Mouse (Mus musculus) forebrain, embryonic 10.5 days (tissue): Measurements from ENCODE around the gene Olfr1496. TPM values are rescaled to one million over a fixed set of nuclear protein-coding genes. Genes with fewer than 3 reads are reported as not detected.
"Not testable (repeated sequence)": the region's sequence is repeated elsewhere in the genome, so short reads cannot be mapped to it uniquely, and the experiment has no call there.

Source experiments
- DNase-seq: peaks from one replicate; pipeline ENCODE4 v3.0.0-alpha.2; 2017; ENCODE audit warnings: low spot score; ENCODE audit errors: extremely low spot score
- H3K27ac ChIP-seq: fragments of 300-500 bp; sonication (generic); 2 replicates; pipeline ENCODE4 v1.5.1; 2016; ENCODE audit warnings: mild to moderate bottlenecking
- H3K27me3 ChIP-seq: fragments of 300-500 bp; sonication (generic); 2 replicates; pipeline ENCODE4 v1.6.1; 2016; ENCODE audit warnings: mild to moderate bottlenecking; ENCODE audit not compliant: poor library complexity, severe bottlenecking
- H3K36me3 ChIP-seq: fragments of 300-500 bp; sonication (generic); replicated peaks from 2 replicates; pipeline ENCODE4 v1.6.1; 2016; ENCODE audit warnings: mild to moderate bottlenecking, moderate library complexity
- H3K4me1 ChIP-seq: fragments of 300-500 bp; sonication (generic); 2 replicates; pipeline ENCODE4 v1.6.1; 2016
- H3K4me3 ChIP-seq: fragments of 300-500 bp; sonication (generic); 2 replicates; pipeline ENCODE4 v1.5.1; 2016; ENCODE audit warnings: mild to moderate bottlenecking, moderate library complexity
- H3K9me3 ChIP-seq: fragments of 300-500 bp; sonication (generic); 2 replicates; pipeline ENCODE4 v1.6.1; 2016; ENCODE audit warnings: mild to moderate bottlenecking, moderate library complexity
- WGBS: fragments of 180-500 bp; shearing (Covaris S2); methylation state at CpG from one replicate; pipeline ENCODE4 v1.1.7; 2016; 5-methylcytosine and 5-hydroxymethylcytosine counted together
- polyA plus RNA-seq: library from polyadenylated mRNA; unstranded; fragments of >200 nt; fragmentation: Nextera tagmentation; extraction: Ambion mirVana; gene quantifications from 2 replicates; pipeline ENCODE4 v1.2.1, GENCODE M21; 2016

Olfr1496 gene
- not detected in 2 replicates for polyA plus RNA-seq

DNA sequence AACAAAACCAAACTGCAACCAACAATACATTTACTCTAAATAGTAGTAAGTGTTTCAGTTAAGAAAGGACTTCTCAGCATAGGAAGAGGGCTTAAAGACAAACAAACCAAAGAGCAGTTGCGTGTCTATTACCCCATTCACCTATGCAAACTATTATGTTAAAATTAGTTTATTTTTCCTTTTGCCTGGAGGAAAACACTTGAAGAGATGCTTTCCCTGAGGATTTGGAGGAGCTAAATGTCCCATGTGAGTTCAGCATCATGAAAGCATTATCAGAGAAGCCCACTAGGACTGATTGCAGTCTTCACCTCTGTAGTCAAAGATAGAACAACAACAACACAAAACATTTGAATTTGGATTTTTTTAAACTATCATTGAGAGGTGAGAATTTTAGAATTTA is at the start of gene Olfr1496:
Olfr1496 (plus strand) TSS at position 301 of the 400 bp plus-strand sequence.
- H3K4me3 ChIP-seq: no peak within 1 kb of the TSS
- H3K27me3 ChIP-seq: no peaks in the 10 kb centered on the region
- H3K9me3 ChIP-seq: no peaks in the 10 kb centered on the region
- H3K27ac ChIP-seq: no peak within 1 kb of the TSS
- 92% methylated on average over 1 of the region's 1 CpGs for whole genome bisulfite sequencing
- H3K36me3 ChIP-seq: no peaks in the 10 kb centered on the region
- no peak for DNase-seq
- H3K4me1 ChIP-seq: no peaks in the 10 kb centered on the region

DNA sequence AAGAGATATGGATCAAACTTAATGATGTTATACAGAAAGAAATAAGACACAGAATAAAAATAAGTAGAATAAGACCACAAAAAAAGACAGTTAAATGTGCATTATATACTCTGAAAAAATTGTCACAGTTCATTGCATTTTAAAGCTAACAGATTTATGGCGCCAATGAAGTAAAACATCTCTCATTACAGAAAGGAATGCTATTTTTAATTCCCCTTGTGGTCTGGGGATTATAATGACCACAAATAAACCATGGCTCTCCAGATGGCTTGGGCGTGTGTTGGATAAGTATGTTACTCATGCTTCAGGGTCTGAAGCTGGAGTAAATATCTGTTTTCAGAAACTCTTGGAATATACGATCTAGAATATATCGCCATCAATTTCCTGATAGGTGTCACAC is 38.2 kb upstream of the Olfr1496 start, which contains the start of gene Olfr1494:
Olfr1494 (plus strand) TSS at position 301 of the 400 bp plus-strand sequence.
- no peak for DNase-seq
- peaks cover 10% of the 10 kb centered on the region; the same call in 1 of the 2 replicates for H3K9me3 ChIP-seq
- no peaks in the 10 kb centered on the region for H3K27me3 ChIP-seq
- 93% methylated on average over 4 of the region's 4 CpGs for WGBS
- H3K4me1 ChIP-seq: no peaks in the 10 kb centered on the region
- no peak within 1 kb of the TSS for H3K27ac ChIP-seq
- H3K36me3 ChIP-seq: no peaks in the 10 kb centered on the region
- H3K4me3 ChIP-seq: no peak within 1 kb of the TSS

DNA sequence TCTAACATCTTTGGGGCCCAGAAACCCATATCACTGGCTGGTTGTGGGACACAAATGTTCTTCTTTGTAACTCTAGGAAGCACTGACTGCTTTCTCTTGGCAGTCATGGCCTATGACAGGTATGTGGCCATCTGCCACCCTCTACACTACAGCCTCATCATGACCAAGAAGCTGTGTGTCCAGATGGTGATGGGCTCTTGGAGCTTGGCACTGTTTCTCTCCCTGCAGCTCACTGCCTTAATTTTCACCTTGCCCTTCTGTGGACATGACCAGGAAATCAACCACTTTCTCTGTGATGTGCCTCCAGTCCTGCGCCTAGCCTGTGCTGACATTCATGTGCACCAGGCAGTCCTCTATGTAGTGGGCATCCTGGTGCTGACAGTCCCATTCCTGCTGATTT is 28.3 kb upstream of the Olfr1496 start:
- no peaks in the 10 kb centered on the region for H3K4me1 ChIP-seq
- no peak overlapping the region for H3K27ac ChIP-seq
- no peak for DNase-seq
- H3K36me3 ChIP-seq: no peaks in the 10 kb centered on the region
- no peak overlapping the region for H3K4me3 ChIP-seq
- H3K9me3 ChIP-seq: peaks cover 5% of the 10 kb centered on the region; the same call in 1 of the 2 replicates
- no peaks in the 10 kb centered on the region for H3K27me3 ChIP-seq
- WGBS: 97% methylated on average over 1 of the region's 1 CpGs

DNA sequence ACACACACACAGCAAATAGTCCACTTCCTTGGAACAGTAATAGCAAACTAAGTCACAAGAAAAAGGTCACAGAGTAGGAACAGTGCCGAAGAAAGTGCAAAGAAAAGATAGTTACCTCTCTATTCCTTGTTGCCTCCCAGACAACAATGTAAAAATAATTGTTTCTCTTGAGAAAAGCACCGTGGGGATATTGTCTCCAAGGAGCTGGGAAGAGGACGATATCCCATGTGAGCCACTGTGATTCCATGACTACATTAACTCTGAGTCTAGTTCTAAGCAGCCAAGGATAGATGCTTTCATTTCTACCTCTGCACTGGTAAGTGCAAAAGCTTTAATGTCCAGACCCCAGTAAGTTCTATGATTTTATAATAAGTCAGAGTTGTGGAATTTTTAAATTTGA is 13.4 kb upstream of the Olfr1496 start, which contains the start of gene Olfr1495:
Olfr1495 (plus strand) TSS at position 301 of the 400 bp plus-strand sequence.
- H3K36me3 ChIP-seq: no peaks in the 10 kb centered on the region
- no peak within 1 kb of the TSS for H3K4me3 ChIP-seq
- 81% methylated on average over 3 of the region's 3 CpGs for WGBS
- no peaks in the 10 kb centered on the region for H3K4me1 ChIP-seq
- no peak for DNase-seq
- H3K27me3 ChIP-seq: no peaks in the 10 kb centered on the region
- H3K9me3 ChIP-seq: peaks cover 6% of the 10 kb centered on the region; the same call in 1 of the 2 replicates
- H3K27ac ChIP-seq: no peak within 1 kb of the TSS

DNA sequence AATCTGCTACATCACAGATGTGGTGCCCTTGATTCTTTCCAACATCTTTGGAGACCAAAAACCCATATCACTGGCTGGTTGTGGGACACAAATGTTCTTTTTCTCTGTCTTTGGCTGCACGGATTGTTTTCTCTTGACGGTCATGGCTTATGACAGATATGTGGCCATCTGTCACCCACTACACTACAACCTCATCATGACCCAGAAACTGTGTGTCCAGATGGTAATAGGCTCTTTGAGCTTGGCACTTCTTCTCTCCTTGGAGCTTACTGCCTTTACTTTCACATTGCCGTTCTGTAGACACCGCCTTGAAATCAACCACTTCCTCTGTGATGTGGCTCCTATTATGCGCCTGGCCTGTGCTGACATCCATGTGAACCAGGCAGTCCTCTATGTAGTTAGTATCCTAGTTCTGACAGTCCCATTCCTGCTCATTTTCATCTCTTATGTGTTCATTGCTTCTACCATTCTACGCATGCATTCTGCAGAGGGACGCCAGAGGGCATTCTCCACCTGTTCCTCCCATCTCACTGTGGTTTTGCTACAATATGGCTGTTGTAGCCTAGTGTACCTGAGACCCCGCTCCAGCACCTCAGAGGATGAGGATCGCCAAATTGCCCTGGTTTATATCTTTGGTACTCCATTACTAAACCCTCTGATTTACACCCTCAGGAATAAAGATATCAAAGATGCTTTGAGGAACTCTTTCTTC is 9.0 kb upstream of the Olfr1496 start:
- Histone ChIP-seq H3K27ac (no peak overlapping the region), H3K27me3 (no peaks in the 10 kb centered on the region), H3K36me3 (no peaks in the 10 kb centered on the region), H3K4me3 (no peak overlapping the region), H3K9me3 (peaks cover 6% of the 10 kb centered on the region; the same call in 1 of the 2 replicates), H3K4me1 (no peaks in the 10 kb centered on the region)
- WGBS: 91% methylated on average over 9 of the region's 9 CpGs
- DNase-seq: no peak

DNA sequence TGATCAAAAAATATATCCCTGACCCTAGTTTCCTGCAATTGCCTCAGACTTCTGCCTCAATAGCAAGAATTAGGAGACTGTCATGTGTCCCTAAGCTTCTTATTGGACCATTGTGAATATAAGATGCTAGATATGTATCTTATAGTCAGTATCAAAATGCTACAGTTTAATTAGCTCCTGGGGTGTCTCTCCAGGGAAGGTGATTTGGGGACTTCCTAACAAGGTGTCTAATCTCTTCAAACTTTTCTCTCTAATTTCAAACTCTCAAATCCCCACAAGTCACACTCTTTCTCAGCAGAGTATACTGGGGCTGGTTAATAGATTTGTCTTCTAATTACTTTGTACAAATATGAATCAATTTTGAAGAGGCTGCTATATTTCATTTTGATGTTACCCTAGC is 20.4 kb downstream of the Olfr1496 start, which contains the start of gene Olfr1497:
Olfr1497 (minus strand) TSS at position 101 of the 400 bp plus-strand sequence.
- H3K4me1 ChIP-seq: no peaks in the 10 kb centered on the region
- no peaks in the 10 kb centered on the region for H3K36me3 ChIP-seq
- no peak for DNase-seq
- H3K4me3 ChIP-seq: no peak within 1 kb of the TSS
- H3K27me3 ChIP-seq: no peaks in the 10 kb centered on the region
- H3K27ac ChIP-seq: no peak within 1 kb of the TSS
- H3K9me3 ChIP-seq: no peaks in the 10 kb centered on the region

DNA sequence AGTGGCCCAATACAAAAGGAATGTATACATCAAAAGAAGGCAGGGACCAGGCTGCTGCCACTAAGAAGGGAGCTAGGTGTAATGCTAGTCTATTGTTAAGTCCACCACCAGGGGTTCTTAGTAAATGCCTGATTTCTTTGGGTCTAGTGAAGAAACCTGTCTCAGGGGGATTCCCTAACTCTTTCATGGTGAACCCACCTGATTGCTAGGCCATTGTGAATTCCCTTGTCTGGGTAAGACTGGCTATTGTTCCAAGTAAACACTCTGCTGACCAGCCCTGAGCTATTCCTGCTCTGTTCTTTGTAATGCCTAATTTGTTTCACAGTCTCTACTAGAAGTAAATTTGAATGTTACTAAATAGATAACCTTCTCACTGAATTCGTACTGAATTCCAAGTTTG is 27.8 kb downstream of the Olfr1496 start:
- WGBS: 77% methylated on average over 1 of the region's 1 CpGs
- DNase-seq, H3K36me3 ChIP-seq, H3K27ac ChIP-seq, H3K9me3 ChIP-seq, H3K27me3 ChIP-seq, H3K4me3 ChIP-seq, H3K4me1 ChIP-seq: not testable (repeated sequence)

DNA sequence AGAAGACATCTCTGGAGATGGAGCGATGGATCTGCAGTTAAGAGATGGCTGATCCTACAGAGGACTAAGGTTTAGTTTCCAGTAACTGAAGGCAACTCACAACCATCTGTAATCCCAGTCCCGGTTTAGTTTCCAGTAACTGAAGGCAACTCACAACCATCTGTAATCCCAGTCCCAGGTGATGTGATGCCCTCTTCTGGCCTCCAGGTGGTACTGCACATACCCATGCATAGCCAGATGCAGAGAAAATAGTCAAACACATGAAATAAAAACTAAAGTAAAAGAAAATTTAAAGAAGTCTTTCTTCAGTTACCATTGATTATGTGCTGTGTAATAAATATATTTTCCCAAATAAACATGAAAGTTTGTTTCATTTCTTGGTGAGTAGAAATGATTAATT is 35.1 kb downstream of the Olfr1496 start:
- H3K4me1 ChIP-seq: no peaks in the 10 kb centered on the region
- DNase-seq: no peak
- no peaks in the 10 kb centered on the region for H3K36me3 ChIP-seq
- no peak overlapping the region for H3K27ac ChIP-seq
- WGBS: 64% methylated on average over 2 of the region's 2 CpGs
- H3K27me3 ChIP-seq: no peaks in the 10 kb centered on the region
- H3K9me3 ChIP-seq: no peaks in the 10 kb centered on the region
- no peak overlapping the region for H3K4me3 ChIP-seq

DNA sequence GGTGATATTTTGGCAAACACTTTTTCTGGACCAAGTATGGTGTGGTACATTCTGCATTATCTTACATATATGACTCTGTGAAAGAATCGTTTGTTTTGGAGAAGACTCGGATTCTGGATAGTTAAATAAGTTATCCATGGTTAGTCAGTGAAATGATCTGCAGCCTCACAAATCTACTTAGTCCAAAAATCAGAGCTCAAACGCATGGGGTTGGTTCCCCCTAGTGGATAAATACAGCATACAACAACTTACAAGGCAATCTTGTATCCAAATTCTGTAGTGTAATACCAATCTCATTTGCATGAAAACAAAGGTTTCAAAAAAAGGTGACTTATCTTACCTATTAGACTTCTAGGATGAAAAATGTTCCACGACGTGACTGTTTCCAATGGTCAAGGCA is 41.1 kb downstream of the Olfr1496 start:
- H3K4me3 ChIP-seq: no peak overlapping the region
- no peaks in the 10 kb centered on the region for H3K9me3 ChIP-seq
- H3K27ac ChIP-seq: no peak overlapping the region
- no peaks in the 10 kb centered on the region for H3K4me1 ChIP-seq
- H3K27me3 ChIP-seq: no peaks in the 10 kb centered on the region
- no peaks in the 10 kb centered on the region for H3K36me3 ChIP-seq
- no peak for DNase-seq
- WGBS: 38% methylated on average over 5 of the region's 5 CpGs

DNA sequence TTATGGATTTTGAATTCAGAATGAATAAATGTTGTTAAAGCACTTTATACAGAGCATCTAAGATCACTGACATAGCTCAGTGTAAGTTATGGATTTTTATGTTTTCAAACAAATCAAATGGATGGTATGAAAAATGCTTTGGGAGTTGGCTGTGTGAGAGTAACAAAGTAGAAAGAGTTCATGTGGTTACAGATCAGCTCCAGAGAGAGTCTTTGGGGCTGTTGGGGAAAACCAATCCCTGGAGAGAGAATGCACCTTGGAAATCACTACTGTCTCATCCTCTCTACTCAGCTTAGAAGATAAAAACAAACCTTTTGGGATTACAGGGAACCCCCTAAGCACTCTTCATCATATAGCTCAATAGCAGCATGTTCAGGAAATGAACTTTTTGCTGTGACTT is 41.7 kb downstream of the Olfr1496 start, which contains the start of gene Olfr1499:
Olfr1499 (minus strand) TSS at position 101 of the 400 bp plus-strand sequence.
- no peak for DNase-seq
- no peaks in the 10 kb centered on the region for H3K4me1 ChIP-seq
- no peak within 1 kb of the TSS for H3K4me3 ChIP-seq
- no peaks in the 10 kb centered on the region for H3K36me3 ChIP-seq
- H3K9me3 ChIP-seq: no peaks in the 10 kb centered on the region
- no peak within 1 kb of the TSS for H3K27ac ChIP-seq
- H3K27me3 ChIP-seq: no peaks in the 10 kb centered on the region

DNA sequence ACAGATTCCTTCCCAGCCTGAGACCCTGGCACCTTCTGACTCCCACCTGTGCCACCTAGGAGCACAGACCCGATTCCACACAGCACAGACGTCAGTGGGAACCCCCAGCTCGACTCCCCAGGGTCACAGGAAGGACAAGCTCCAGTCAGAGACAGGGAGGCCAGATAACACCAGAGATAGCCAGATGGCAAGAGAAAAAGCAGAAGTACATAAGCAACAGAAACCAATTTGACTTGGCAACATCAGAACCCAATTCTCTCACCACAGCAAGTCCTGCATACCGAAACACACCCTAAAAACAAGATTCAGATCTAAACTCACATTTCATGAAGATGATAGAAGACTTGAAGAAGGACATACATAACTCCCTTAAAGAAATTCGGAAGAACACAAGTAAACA is 43.2 kb downstream of the Olfr1496 start:
- Histone ChIP-seq H3K27me3 (no peaks in the 10 kb centered on the region), H3K4me1 (no peaks in the 10 kb centered on the region), H3K27ac (no peak overlapping the region), H3K9me3 (no peaks in the 10 kb centered on the region), H3K4me3 (no peak overlapping the region), H3K36me3 (no peaks in the 10 kb centered on the region)
- DNase-seq: no peak
- 78% methylated on average over 5 of the region's 5 CpGs for WGBS

DNA sequence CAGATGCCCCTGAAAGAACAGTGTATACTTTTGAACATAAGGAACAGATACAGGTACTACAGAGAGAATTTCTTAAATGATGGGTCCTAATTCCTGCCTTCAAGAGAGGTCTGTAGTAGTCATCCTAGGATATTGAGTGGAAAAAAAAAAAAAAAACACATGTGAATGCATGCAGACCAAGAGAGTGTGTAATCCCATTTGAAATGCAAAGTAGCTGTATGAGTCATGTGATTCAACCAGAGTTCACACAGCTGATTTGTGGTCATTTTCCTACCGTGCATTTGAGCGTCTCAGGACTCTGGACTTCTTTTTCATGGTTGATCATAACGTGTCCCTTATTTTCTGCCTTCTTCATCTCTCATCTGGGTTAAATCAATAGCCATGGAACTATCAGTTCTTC is 50.8 kb downstream of the Olfr1496 start:
- no peaks in the 10 kb centered on the region for H3K27me3 ChIP-seq
- no peaks in the 10 kb centered on the region for H3K9me3 ChIP-seq
- no peak for DNase-seq
- 85% methylated on average over 3 of the region's 3 CpGs for WGBS
- no peaks in the 10 kb centered on the region for H3K36me3 ChIP-seq
- H3K4me3 ChIP-seq: no peak overlapping the region
- H3K4me1 ChIP-seq: no peaks in the 10 kb centered on the region
- no peak overlapping the region for H3K27ac ChIP-seq

DNA sequence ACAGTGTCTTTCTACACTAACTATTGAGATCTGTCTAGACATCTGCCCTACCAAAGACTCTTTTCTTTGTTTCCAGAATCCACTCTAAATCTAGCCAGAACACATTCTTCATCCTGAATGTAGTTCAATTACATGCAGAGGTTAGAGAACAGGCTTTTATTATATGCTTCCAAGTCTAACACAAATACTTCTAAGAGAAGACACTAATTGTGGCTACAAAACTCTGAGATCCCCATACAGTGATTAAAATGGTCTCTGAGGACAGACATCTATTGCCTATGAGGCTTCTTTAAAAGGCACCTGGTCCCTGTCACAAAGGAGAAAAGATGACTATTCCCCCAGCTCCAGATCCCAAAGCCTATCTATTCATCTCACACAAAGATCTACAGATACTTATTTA is 52.7 kb downstream of the Olfr1496 start, which contains the start of gene Olfr1500:
Olfr1500 (minus strand) TSS at position 101 of the 400 bp plus-strand sequence.
- Histone ChIP-seq H3K27me3 (no peaks in the 10 kb centered on the region), H3K27ac (no peak within 1 kb of the TSS), H3K4me3 (no peak within 1 kb of the TSS), H3K36me3 (no peaks in the 10 kb centered on the region), H3K4me1 (no peaks in the 10 kb centered on the region), H3K9me3 (no peaks in the 10 kb centered on the region)
- no peak for DNase-seq
